Mouse (Mus musculus): ENCODE measurements around the gene Slit3. TPM values are rescaled to one million over a fixed set of nuclear protein-coding genes. Genes with fewer than 3 reads are reported as not detected.

Gene Slit3
- polyA plus RNA-seq, 1 experiment from 2014 or later, result 9.0 TPM

DNA sequence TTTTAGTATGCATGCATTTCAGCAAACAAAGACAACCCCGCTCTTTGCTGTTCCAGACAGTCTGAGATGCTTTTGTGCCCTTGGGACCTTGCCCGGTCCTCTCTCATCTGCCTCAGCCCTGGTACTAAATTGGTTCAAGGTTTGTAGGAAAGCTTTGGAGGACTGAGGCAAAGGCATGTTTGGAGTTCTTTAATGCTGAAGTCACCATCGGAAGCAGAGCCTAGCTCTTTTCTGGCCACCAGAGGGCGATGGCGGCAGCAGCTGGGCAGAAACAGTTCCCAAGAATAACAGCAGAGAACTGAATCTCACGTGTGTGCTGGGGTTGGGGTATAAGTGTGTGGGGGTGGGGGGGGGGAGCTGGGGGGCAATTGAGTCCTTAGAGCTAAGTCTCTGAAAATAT, 1.7 kb upstream of the Slit3 start:
- no peak overlapping the region for H3K4me3 ChIP-seq (ENCODE audit: low read length)
- peaks cover 14% of the 10 kb centered on the region for H3K4me1 ChIP-seq (ENCODE audit: control insufficient read depth, insufficient read depth, low read depth, low read length)
- H3K9ac ChIP-seq (ENCODE audit: low read depth, low read length), result no peak overlapping the region
- peaks cover 16% of the 10 kb centered on the region for H3K27me3 ChIP-seq (replicated peaks; ENCODE audit: control insufficient read depth, insufficient read depth, low read length)
- 11% methylated on average over 6 of the region's 6 CpGs for WGBS
- no peaks in the 10 kb centered on the region for H3K9me3 ChIP-seq (ENCODE audit: control insufficient read depth, low read length)
- H3K27ac ChIP-seq (ENCODE audit: low read depth, low read length), result no peak overlapping the region
- no peaks in the 10 kb centered on the region for H3K36me3 ChIP-seq (ENCODE audit: control insufficient read depth, insufficient read depth, low read length)
- H3K4me2 ChIP-seq (ENCODE audit: low read length), result no peak overlapping the region
- ATAC-seq, result peak; percentile 9; the same call in 1 of the 2 replicates

DNA sequence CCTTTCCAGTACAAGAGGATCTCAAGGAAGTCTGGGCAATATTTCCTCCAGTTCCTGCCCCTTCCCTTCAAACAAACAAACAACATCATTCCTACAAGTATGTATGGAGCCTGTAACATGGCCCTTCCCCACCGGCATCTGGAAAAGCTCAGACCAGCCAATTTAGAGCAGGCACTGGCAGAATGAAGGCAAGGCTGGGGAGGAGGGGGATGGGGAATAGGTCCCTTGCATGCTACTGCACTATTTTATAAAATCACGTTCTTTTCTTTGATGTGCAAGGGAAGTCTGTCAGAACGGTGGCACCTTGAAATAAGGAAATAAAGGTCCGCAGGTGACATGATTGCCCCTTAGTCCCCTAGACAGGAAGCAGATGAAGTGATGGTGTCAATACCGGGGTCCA, 948 bp upstream of the Slit3 start:
- Histone ChIP-seq H3K27ac (ENCODE audit: low read depth, low read length) (no peak overlapping the region), H3K9ac (ENCODE audit: low read depth, low read length) (no peak overlapping the region), H3K9me3 (ENCODE audit: control insufficient read depth, low read length) (no peaks in the 10 kb centered on the region), H3K4me2 (ENCODE audit: low read length) (no peak overlapping the region), H3K27me3 (replicated peaks; ENCODE audit: control insufficient read depth, insufficient read depth, low read length) (peaks cover 16% of the 10 kb centered on the region), H3K4me1 (ENCODE audit: control insufficient read depth, insufficient read depth, low read depth, low read length) (peaks cover 14% of the 10 kb centered on the region), H3K4me3 (ENCODE audit: low read length) (no peak overlapping the region), H3K36me3 (ENCODE audit: control insufficient read depth, insufficient read depth, low read length) (no peaks in the 10 kb centered on the region)
- 57% methylated on average over 5 of the region's 5 CpGs for WGBS
- ATAC-seq, result no peak

GRCm38 (mm10) chr11:35121611-35121959, 561 bp downstream of the Slit3 start:
- peak; percentile 10; the same call in 1 of the 2 replicates for ATAC-seq
- peaks cover 16% of the 10 kb centered on the region for H3K27me3 ChIP-seq (replicated peaks; ENCODE audit: control insufficient read depth, insufficient read depth, low read length)
- under 1% methylated on average over 16 of the region's 27 CpGs for WGBS

GRCm38 (mm10) chr11:35122091-35122811, 1.2 kb downstream of the Slit3 start:
- H3K4me1 ChIP-seq (ENCODE audit: control insufficient read depth, insufficient read depth, low read depth, low read length), result peaks cover 14% of the 10 kb centered on the region
- H3K27me3 ChIP-seq (replicated peaks; ENCODE audit: control insufficient read depth, insufficient read depth, low read length), result peaks cover 16% of the 10 kb centered on the region
- no peaks in the 10 kb centered on the region for H3K36me3 ChIP-seq (ENCODE audit: control insufficient read depth, insufficient read depth, low read length)
- peak overlapping the region; percentile 70 for H3K4me3 ChIP-seq (ENCODE audit: low read length)
- H3K27ac ChIP-seq (ENCODE audit: low read depth, low read length), result no peak overlapping the region
- no peak for ATAC-seq
- peak overlapping the region; percentile 99 for H3K4me2 ChIP-seq (ENCODE audit: low read length)
- WGBS, result 2% methylated on average over 23 of the region's 23 CpGs
- no peaks in the 10 kb centered on the region for H3K9me3 ChIP-seq (ENCODE audit: control insufficient read depth, low read length)
- H3K9ac ChIP-seq (ENCODE audit: low read depth, low read length), result peak overlapping the region; percentile 70

More at GRCm38 (mm10) chr11:35121611-35121959, 561 bp downstream of the Slit3 start:
- Histone ChIP-seq H3K36me3 (ENCODE audit: control insufficient read depth, insufficient read depth, low read length) (no peaks in the 10 kb centered on the region), H3K9ac (ENCODE audit: low read depth, low read length) (peak overlapping the region; percentile 70), H3K4me1 (ENCODE audit: control insufficient read depth, insufficient read depth, low read depth, low read length) (peaks cover 14% of the 10 kb centered on the region), H3K4me3 (ENCODE audit: low read length) (peak overlapping the region; percentile 70), H3K9me3 (ENCODE audit: control insufficient read depth, low read length) (no peaks in the 10 kb centered on the region), H3K27ac (ENCODE audit: low read depth, low read length) (peak overlapping the region; percentile 34; the same call in 1 of the 2 replicates), H3K4me2 (ENCODE audit: low read length) (peak overlapping the region; percentile 99)

- H3K36me3 ChIP-seq (ENCODE audit: control insufficient read depth, insufficient read depth, low read length), result no peaks in the 10 kb centered on the region
- H3K27me3 ChIP-seq (replicated peaks; ENCODE audit: control insufficient read depth, insufficient read depth, low read length), result peaks cover 16% of the 10 kb centered on the region
- no peak overlapping the region for H3K9ac ChIP-seq (ENCODE audit: low read depth, low read length)
- WGBS, result 60% methylated on average over 17 of the region's 17 CpGs
- no peak overlapping the region for H3K4me3 ChIP-seq (ENCODE audit: low read length)
- peaks cover 14% of the 10 kb centered on the region for H3K4me1 ChIP-seq (ENCODE audit: control insufficient read depth, insufficient read depth, low read depth, low read length)
- H3K4me2 ChIP-seq (ENCODE audit: low read length), result no peak overlapping the region
- no peak for ATAC-seq
- no peak overlapping the region for H3K27ac ChIP-seq (ENCODE audit: low read depth, low read length)
- no peaks in the 10 kb centered on the region for H3K9me3 ChIP-seq (ENCODE audit: control insufficient read depth, low read length)
These were observed 3.6 kb downstream of the Slit3 start for GRCm38 (mm10) chr11:35124489-35125107.

DNA sequence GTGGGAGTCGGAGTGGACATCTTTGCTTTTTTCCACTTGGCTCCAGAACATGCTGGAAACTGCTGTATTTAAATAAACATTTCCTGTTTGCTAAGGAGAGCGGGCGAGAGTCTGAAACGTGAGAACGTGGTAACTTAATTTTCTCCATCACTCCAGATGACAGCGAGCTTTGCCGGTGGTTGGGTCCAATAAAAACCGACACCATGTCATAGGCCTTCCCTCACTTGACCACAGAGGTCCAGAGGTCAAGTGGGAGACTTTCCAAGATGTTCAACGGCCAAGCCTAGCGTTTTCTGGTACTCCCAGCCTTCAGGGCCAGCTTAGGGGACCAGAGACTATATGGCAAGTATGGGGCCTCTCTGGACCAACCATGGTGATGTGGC, 4.1 kb downstream of the Slit3 start:
- ATAC-seq, result no peak
- H3K27me3 ChIP-seq (replicated peaks; ENCODE audit: control insufficient read depth, insufficient read depth, low read length), result peaks cover 15% of the 10 kb centered on the region
- 63% methylated on average over 10 of the region's 10 CpGs for whole genome bisulfite sequencing

GRCm38 (mm10) chr11:35131740-35132139, 10.7 kb downstream of the Slit3 start:
- no peak for ATAC-seq
- Histone ChIP-seq H3K27ac (ENCODE audit: low read depth, low read length) (no peak overlapping the region), H3K4me2 (ENCODE audit: low read length) (no peak overlapping the region), H3K9ac (ENCODE audit: low read depth, low read length) (no peak overlapping the region), H3K27me3 (replicated peaks; ENCODE audit: control insufficient read depth, insufficient read depth, low read length) (no peaks in the 10 kb centered on the region), H3K4me3 (ENCODE audit: low read length) (no peak overlapping the region), H3K4me1 (ENCODE audit: control insufficient read depth, insufficient read depth, low read depth, low read length) (no peaks in the 10 kb centered on the region), H3K9me3 (ENCODE audit: control insufficient read depth, low read length) (no peaks in the 10 kb centered on the region), H3K36me3 (ENCODE audit: control insufficient read depth, insufficient read depth, low read length) (no peaks in the 10 kb centered on the region)
- WGBS, result 74% methylated on average over 5 of the region's 5 CpGs

More for the DNA sequence above, 4.1 kb downstream of the Slit3 start:
- Histone ChIP-seq H3K9me3 (ENCODE audit: control insufficient read depth, low read length) (no peaks in the 10 kb centered on the region), H3K4me1 (ENCODE audit: control insufficient read depth, insufficient read depth, low read depth, low read length) (peaks cover 14% of the 10 kb centered on the region), H3K4me2 (ENCODE audit: low read length) (no peak overlapping the region), H3K36me3 (ENCODE audit: control insufficient read depth, insufficient read depth, low read length) (no peaks in the 10 kb centered on the region), H3K9ac (ENCODE audit: low read depth, low read length) (no peak overlapping the region), H3K4me3 (ENCODE audit: low read length) (no peak overlapping the region), H3K27ac (ENCODE audit: low read depth, low read length) (no peak overlapping the region)

GRCm38 (mm10) chr11:35136625-35137024, 15.6 kb downstream of the Slit3 start:
- Histone ChIP-seq H3K36me3 (ENCODE audit: control insufficient read depth, insufficient read depth, low read length) (no peaks in the 10 kb centered on the region), H3K4me3 (ENCODE audit: low read length) (no peak overlapping the region), H3K9ac (ENCODE audit: low read depth, low read length) (no peak overlapping the region), H3K4me1 (ENCODE audit: control insufficient read depth, insufficient read depth, low read depth, low read length) (no peaks in the 10 kb centered on the region), H3K9me3 (ENCODE audit: control insufficient read depth, low read length) (no peaks in the 10 kb centered on the region), H3K27me3 (replicated peaks; ENCODE audit: control insufficient read depth, insufficient read depth, low read length) (no peaks in the 10 kb centered on the region), H3K27ac (ENCODE audit: low read depth, low read length) (no peak overlapping the region), H3K4me2 (ENCODE audit: low read length) (no peak overlapping the region)
- no peak for ATAC-seq
- 82% methylated on average over 9 of the region's 9 CpGs for WGBS

DNA sequence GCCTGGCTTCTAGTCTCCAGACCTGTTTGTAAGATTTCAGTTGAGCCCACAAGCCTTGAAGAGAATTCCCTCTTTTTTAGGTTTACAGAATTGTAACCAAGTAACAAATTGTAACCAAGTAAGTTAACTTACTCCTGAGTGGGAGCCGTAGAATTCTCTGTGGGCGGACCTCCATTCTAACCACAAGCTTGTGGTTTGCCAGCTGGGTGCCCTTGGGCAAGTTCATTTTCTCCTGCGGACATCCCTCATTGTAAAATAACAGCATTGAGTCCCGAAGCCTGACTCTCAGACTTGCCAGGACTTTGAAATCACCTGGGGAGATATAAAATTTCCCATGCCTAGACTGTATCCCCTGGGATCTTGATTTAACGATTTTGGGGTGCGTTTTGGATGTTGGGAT, 19.1 kb downstream of the Slit3 start:
- no peak overlapping the region for H3K4me2 ChIP-seq (ENCODE audit: low read length)
- no peaks in the 10 kb centered on the region for H3K36me3 ChIP-seq (ENCODE audit: control insufficient read depth, insufficient read depth, low read length)
- no peak overlapping the region for H3K27ac ChIP-seq (ENCODE audit: low read depth, low read length)
- 85% methylated on average over 6 of the region's 6 CpGs for WGBS
- no peaks in the 10 kb centered on the region for H3K27me3 ChIP-seq (replicated peaks; ENCODE audit: control insufficient read depth, insufficient read depth, low read length)
- ATAC-seq, result no peak
- no peak overlapping the region for H3K9ac ChIP-seq (ENCODE audit: low read depth, low read length)
- no peak overlapping the region for H3K4me3 ChIP-seq (ENCODE audit: low read length)
- H3K9me3 ChIP-seq (ENCODE audit: control insufficient read depth, low read length), result no peaks in the 10 kb centered on the region
- H3K4me1 ChIP-seq (ENCODE audit: control insufficient read depth, insufficient read depth, low read depth, low read length), result no peaks in the 10 kb centered on the region

All from hindbrain, embryonic 16.5 days (tissue).